Mouse (Mus musculus) CD4-positive, CD25-positive, alpha-beta regulatory T cell, adult 2 months (primary cell): ENCODE data around the gene Capn11.

Experiments
- DNase-seq: peaks from one replicate; pipeline ENCODE4 v3.0.0-alpha.2; 2012; ENCODE audit warnings: low read depth, low spot score

Capn11 gene

DNA sequence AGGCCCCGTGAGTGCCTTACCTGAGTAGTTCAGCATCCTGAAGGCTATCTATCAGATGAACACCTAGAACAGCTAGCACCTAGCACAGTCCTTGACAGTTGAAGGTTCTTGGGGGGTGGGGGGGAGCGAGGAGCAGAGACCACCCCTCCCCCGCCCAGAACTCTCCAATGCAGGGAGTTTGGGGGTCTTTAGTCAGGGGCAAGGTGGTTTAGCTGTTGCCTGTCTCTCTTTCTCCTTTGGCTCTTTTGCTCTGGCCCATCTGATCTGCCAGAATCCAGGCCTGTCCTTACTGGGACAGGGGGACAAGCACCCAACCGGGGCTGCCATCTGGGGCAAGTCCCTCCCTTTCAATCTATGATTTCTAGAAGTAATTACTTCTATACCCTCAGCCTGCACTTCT lies at the start of gene Capn11:
TSS of gene Capn11 (minus strand) at position 101 of the 400 bp plus-strand sequence.
- DNase-seq, result no peak

DNA sequence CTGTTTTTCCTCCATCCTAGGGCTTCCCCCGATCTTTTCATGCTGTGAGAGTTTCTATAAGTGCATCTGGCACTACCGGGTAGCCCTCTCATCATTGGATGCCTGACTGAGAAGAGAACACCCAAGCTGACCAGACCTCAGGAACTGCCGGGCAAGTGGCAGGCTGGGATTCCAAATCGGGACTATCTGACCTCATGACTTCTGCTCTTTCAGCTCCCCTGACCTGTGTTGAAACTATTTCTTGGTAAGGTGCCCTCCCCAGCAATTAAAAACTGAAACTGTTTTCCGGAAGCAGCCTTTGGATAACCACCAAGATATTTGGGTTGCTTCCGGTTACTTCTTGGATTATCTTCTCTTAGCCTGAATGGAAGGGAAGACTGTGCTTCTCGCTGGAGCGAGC lies 49.1 kb upstream of the Capn11 start:
- no peak for DNase-seq

DNA sequence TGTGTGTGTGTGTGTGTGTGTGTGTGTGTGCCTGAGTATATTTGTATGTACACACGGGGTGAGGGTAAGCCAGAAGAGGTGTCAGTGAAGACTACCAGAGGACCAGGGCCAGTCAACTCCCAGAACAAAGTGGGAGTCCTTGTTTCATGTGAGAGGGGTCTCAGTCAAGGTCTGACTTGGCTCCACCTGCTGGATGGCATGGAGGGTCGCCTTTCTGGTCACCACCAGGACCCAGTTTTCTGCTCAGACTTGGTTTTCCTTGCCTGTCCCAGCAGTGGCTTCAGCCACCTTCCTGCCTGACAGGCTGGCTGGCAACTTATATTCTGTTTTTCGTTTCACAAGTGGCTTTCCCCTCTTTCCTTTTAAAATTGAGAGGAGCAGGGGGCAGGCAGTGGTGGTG lies 48.3 kb upstream of the Capn11 start:
- no peak for DNase-seq

DNA sequence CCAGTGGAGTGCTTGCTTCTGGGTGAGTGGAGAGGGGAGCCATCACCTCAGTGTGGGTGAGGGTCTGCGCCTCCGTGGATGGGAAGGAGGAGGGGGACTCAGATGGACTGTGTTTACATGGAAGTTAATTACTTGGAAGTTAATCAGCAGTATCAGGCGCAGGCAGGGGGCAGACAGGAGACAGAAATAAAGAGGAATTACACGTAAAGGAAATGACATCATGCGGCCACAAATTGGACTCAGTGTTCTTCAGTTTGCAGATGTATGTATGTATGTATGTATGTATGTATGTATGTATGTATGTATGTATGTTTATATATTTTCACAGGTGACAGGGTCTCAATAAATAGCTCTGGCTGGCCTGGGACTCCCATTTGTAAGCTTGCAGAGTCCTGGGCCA lies 47.7 kb upstream of the Capn11 start:
- no peak for DNase-seq

DNA sequence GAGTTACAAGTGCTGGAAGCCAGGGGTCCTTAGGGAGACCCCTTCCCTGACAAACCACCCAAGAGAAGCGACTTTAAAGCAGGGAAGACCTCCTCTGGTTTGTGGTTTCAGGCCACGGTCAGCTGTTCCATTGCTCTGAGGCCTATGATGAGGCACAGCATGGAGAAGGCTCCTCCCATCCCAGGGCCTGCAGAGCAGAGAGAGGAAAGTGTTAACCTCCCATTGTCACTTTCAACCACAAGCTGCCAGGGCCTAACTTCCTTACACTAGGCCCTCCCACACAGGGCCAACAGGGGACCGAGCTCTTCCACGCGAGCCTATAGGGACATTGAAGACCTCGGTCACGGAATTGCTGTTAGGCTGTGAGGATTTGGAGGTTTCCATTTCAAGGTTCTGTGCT lies 44.1 kb upstream of the Capn11 start:
- no peak for DNase-seq

DNA sequence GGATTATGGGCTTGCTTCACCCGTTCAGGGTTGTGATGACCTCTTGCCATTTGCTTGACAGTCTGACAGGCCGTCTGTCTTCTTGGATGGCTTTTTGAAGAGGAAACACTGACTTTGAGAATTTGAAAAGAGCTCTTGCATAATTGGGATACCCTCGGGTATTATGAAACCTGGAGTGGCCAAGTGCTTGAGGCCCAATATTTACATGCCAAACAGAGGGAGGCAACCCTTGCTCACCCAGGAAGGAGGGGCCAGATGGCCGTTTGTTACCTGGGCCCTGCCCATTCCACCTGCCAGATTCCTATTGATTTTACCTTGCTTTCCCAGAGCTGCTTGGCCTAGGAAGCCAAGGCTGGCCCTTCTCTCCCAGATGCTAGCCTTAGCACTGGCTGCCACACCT lies 43.1 kb upstream of the Capn11 start:
- no peak for DNase-seq

DNA sequence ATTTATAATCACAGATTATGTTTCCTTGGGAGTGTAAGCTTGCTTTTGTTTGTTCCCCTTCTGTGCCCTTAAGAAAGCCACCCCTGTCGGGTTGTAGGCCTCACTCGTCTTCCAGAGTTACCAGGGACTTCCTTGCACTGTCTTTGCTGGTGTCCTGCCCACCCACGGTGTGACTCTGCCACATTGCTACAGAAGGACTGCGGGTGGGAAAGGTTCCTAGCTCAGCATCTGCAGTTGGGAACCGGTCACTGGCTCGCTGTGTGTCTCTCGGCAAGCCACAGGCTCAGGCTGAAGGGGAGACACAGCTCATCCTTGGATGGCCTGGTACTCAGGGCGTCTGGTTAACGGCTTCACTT lies 42.1 kb upstream of the Capn11 start:
- no peak for DNase-seq

DNA sequence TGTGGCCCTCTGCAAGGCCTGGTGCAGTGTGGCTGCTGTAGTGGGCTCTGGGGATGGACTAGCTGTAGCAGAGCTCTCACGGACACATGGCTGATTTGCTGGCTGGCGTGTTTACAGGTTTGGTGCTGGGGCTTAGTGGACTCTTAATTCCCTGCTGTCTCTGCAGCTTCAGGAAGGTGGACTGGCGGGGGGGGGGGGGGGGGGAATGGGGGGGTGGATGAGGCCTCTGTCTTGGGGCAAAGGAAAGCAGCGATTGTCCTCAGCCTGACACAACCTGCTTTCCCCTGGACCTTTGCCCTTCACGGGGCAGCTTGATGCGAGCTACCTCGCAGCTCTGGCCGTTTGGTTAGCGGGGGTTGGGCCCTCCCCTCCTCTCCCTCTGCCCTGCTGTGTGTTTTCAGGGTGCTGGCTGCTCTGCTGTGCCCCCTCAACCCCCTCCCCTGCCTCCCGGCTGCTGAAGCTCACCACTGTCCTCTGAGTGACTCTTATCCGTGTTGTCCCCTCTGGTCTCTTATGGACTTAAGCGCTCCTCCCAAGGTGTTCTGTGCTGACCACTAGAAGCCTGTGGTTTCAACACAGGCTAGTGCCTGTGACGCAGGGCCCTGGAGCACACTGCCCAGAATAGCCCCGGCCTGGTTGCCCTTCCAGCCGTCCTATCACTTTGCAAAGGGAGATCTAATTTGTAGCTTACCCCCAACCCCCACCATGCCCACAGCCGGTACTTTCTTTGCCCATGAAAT lies 41.5 kb upstream of the Capn11 start:
- DNase-seq, result no peak

DNA sequence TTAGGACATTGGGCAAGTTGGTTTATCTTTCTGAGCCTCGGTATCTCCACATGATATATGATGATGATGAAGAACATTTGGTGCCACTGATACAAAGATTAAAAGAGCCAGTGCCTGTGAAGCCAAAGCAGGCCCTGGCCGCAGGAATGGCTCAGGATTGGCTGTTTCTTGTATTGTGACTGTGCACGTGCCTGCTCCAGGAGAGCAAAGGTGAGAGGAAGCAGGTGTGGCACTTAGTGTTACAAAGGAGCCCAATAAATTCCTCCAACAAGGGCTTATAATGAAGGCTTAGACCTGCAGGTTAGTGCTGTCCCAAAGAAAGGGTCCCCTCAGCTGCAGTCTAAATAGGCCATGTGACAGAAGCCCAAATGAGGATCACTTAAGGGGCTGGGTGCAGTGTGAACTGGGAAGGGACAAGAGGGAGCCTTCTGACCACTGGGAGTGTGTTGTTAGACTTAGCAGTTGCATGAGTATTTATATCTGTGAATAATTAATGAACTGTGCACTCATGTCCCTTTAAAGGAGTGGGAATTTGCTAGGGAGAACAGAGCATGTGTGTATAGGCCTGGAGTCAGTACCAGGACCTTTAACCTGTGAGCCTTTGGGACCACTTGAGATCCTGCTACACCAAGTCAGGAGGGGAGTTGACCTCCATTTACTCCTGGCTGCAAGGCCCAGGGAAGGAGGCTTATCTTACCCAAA lies 40.1 kb upstream of the Capn11 start:
- DNase-seq, result no peak

DNA sequence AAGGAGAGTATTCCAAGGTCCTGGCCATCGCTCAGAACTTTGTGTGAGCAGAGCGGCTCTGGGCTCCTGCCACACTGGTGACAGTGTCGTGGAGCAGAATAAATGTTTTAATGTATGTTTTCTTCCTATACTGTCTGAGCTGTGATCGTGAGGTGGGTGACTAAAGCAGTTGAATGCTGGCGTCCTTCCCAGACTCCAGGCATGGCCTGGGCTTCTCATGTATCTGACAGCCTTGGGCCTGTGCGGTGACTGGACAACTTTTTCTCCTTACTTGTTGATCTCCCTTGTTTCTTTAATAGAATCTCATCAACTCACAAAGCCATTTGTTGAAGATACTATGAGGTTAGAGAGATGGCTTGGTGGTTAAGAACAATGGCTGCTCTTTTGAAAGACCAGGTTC lies 39.2 kb upstream of the Capn11 start:
- DNase-seq, result no peak

DNA sequence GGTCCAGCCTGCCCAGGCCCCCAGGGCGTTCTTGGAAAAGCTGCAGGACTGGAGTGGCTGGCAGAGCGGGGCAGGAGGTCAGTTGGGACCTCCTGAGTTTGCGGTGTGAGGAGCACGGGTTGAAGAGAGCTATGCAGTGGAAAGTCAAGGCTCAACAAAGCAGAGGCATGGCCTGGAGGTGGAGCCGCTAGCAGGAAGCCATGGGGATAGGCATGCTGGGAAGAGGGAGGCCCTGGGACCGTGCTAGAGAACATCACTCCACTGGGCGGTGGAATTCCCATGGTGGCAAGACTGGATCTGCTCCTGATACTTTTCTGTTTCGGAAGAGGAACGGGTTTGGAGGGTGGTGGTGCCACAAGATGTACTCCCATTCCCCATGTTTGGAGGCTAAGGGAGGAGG lies 37.9 kb upstream of the Capn11 start:
- no peak for DNase-seq

DNA sequence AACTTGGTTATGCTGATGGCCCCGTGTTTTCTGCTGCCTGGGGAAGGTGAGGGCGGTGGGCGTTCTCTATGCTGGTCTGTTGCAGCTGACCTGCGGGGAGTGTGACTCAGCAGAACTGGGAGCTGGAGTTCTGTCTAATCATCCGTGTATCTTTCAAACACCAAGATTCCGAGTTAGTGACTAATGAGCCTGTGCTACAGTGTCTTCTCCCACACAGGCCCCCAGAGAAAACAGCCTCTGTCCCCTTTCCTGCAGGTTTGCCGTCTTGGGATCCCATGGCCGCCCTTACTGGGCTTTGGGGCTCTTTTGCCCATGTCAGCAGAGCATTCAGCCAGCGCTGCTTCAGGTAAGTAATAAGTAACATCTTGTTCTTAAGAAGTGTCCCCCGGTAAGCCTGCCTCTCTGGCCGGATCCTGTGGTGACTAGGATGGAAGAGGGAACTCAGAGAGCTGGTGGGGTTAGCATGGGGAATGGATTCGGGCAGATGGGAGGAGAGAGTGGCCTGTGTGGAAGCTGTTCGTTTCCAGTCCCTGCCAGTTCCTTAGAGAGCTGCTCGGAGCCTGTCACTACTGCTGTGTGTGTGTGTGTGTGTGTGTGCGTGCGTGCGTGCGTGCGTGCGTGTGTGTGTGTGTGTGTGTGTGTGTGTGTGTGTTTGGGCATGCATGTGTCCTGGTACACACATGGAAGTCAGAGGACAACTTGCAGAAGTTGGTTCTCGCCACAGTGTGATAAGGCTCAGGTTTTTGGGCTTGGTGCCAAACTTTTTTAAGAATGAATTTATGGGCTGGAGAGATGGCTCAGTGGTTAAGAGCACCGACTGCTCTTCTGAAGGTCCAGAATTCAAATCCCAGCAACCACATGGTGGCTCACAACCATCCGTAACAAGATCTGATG lies 36.3 kb upstream of the Capn11 start:
- no peak for DNase-seq

DNA sequence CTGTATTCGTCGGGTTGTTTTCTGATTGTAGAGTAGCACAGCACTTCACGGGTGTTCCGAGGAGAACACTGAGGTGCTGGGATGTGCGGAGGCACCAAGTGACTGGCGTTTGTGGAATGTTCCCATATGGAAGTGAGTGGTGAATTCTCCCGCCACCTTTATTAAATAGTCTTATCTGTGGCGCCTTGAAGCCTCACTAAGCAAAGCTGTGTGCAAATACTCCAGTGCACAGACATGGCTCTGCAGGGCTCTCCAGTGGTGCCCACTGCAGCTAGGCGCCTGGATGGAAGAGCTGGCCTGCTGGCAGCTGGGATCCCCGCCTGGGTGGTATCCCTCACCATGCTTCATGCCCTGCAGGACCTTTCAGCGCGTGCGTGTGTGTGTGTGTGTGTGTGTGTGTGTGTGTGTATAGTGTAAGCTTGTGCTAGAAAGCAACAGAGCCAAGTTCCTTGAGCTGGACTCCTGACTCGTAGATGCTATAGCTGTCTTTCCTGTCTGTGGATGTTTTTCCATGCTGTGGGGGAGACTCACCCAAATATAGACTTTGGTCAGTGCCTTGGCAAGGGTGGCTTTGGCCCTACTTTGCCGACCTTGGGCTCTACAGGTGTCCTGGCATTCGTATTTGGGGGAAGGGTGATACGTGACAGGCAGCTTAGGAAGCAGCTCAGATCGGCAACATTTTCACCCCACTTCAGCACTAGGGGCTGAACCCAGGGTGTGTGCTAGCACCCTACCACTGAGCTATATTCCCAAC lies 34.9 kb upstream of the Capn11 start:
- DNase-seq, result no peak

DNA sequence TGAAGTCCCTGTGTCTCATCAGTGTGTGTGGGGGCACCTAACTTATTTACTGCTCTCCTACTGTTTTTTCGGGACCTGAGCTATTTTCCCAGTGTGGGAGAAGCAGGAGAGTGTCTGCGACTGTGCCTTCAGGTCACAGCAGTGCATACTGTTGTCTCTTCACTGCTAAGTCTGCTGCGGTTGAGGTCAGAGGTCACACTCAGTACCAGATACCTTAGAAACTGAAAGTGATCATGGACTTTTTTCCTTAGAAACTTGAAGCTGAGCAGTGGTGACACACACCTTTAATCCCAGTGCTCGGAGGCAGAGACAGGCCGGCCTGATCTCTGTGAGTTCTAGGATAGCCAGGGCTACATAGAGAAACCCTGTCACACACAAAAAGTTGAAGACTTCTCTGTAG lies 33.0 kb upstream of the Capn11 start:
- no peak for DNase-seq

DNA sequence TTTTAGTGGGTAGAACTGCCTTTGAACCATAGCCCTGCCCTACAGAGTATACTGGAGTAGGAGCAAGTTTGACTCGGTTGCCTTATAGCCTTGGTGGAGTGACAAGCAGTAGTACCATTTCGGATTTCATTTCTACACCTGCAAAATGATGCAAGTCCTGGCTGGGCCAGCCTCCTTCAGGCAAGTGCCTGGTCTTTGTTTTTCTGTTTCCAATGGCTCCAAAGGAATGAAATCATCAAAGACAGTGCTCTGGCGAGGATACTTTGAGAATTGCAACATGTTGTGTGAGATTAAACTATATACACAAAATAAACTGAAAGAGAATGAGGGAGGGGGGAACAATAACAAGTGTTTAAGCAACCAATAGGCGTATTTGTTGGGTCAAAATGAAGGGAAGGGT lies 30.9 kb upstream of the Capn11 start:
- no peak for DNase-seq

DNA sequence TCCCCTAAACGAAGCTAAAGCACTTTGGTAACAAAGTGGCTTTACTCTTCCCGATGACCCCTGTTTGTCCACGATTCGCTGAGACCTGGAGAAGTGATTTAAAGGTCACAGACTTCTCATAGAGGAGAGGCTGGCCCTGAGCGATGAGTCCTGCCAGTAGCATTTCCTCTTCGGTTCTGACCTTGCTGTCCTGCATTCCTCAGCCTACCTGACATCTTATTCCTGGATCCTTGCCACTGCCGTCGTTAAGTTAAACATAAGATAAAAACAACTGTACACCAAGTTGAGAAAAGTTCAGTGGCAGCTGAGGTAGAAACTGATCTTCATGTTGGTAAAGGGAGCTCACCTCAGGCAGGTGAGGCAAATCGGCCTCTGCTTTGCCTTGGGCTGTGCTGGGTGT lies 30.0 kb upstream of the Capn11 start:
- no peak for DNase-seq

DNA sequence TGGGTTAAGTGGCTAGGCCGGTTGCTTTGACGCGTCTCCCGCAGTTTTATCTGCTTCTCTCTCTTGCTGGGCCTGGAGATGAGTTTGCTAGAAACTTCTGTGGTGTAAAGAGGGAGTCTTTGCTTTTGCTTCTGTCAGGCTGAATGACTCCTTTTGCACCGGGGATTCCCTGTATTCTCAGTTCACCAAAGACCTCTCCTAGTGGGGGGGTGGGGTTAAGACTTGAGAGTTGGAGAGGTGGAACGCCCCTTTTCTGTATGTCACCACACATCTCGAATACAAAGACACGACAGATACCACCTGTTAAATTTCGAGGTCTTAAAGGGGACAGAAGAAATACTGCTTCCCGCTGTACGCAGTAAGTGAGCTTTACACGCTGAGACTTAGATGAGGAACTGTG lies 27.6 kb upstream of the Capn11 start, which contains the start of gene Tmem63b:
TSS of gene Tmem63b (minus strand) at position 190 of the 400 bp plus-strand sequence.
- DNase-seq, result peak; percentile 76

DNA sequence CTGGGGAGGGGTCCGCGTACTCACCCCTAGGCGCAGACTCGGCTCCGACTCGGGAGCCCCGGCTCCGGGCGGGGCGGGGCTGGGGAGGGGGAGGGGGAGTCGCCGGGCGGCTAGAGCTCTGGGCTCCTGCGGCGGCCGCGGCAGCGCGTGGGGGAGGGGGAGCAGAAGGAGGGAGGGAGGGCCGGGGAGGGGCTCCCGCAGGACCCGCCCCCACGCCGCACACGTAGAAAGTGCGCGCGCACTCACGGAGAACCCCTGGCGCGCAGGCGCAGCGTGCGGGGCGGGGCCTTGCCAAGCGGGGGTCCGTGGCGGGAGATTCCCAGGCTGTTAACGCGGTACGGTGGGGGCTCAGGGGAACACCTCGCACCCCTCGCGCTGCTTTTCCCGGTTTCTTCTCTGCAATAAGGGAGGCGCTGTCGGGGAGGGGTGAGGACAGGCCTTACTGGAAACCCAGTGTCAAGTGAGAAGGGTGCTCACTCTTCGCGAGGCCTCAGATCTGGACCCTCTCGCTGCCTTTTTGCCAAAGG lies 27.0 kb upstream of the Capn11 start, which contains the start of gene Mrpl14:
TSS of gene Mrpl14 (plus strand) at position 230 of the 527 bp plus-strand sequence.
- peak; percentile 97 for DNase-seq

DNA sequence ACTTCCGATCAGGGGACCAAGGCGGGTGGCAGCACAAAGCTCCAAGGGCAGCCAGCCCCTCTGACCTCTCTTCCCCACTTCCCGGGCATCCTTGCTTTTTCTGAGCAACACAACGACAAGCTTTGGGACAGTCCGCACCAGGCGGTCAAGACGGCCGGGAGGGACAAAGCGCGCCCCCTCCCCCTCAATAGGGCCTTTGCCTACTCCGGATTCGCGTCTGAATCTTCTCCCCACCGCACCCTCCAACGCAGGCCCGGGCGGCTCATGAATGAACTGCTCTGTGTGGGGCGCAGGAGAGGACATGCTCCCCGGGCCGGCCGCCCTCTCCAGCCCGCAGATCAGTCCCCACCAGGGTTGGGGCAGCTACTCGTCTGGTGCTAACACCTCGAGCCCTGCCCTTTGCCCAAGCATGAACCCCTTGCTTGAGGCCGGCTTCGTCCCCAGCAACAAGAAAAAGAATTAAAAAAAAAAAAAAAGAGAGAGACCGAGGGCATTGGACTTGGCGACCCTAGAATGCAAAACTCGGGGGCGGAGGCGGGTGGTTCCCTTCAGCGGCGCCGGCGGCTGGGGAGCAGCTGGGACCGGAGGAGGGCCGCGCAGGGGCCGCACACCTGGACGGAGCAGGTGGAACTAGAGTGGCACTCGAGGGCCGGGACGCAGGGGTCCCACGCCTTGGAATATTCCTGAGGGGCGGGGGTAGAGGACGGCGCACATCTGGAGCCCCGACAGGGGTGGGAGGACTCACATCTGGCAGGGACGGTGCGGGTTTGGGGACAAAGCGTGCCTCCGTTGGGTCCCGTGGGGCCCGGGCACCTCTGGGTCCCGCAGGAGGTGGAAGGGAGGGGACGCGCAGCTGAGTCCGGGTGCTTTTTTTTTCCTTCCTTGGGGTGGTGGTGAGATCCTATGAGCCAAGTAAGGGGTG lies 26.3 kb upstream of the Capn11 start:
- peak; percentile 53 for DNase-seq

DNA sequence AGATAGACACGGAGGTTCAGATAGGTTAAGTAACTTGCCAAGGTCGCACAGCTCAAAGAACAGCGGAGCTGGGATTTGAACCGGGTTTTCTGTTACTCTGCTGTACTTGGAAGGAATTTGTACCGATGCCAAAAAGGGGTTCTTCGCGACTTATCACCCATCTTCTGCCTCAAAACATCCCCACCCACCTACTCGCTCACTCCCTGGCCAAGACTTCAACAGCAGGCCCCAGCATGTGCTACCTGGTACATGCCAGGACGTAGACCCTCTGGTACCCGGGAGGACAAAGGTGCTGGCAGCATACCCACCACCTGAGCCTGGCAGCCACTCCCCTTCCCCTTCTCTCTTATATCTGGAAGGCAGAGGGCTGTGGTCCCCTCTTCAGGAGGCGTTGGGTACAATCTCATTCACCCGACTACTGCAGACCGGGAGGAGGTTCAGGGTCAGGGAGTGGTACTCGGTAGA lies 25.6 kb upstream of the Capn11 start:
- no peak for DNase-seq
